Mouse (Mus musculus): ENCODE measurements around the gene Akr1c18. TPM values are rescaled to one million over a fixed set of nuclear protein-coding genes. Genes with fewer than 3 reads are reported as not detected.

Gene Akr1c18
- total and polyA plus RNA-seq, 2 experiments from 2014 or later: not detected

DNA sequence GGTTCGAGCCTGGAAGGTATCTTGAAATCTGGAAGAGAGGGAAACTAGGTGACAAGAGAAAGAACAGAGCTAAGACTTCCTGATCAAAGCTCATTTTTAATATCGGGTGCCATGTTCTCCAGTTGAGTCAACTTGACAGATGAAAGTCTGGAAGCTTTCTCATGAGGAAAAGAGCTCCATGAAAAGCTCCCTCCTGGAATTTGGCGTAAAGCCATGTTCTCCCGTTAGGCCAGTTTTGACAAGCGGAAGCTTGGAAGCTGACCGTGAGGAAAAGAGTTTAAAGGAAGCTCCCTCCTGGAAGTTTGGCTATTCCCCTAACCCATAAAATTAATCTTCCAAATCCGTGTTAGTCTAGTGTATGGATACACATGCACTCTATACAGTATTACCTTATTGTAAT lies 27.3 kb downstream of the Akr1c18 start:
- Histone ChIP-seq H3K9ac (replicated peaks; ENCODE audit: low read length, poor library complexity, severe bottlenecking) (no peak overlapping the region), H3K9me3 (ENCODE audit: low read length) (no peaks in the 10 kb centered on the region), H3K4me1 (ENCODE audit: insufficient read depth, low read length) (no peaks in the 10 kb centered on the region), H3K36me3 (ENCODE audit: insufficient read depth, low read length) (no peaks in the 10 kb centered on the region), H3K27me3 (ENCODE audit: insufficient read depth, low read length) (no peaks in the 10 kb centered on the region), H3K4me2 (ENCODE audit: low read depth, low read length, poor library complexity, severe bottlenecking) (no peak overlapping the region), H3K27ac (ENCODE audit: low read depth, low read length) (no peak overlapping the region), H3K4me3 (ENCODE audit: low read depth, low read length) (no peak overlapping the region)
- WGBS: 84% methylated on average over 7 of the region's 7 CpGs
- ATAC-seq (ENCODE audit: low FRiP score): no peak
- DNase-seq (ENCODE audit: low spot score): peak; percentile 1
- TF ChIP-seq CTCF (IDR thresholded peaks at IDR 0.05): no peak

DNA sequence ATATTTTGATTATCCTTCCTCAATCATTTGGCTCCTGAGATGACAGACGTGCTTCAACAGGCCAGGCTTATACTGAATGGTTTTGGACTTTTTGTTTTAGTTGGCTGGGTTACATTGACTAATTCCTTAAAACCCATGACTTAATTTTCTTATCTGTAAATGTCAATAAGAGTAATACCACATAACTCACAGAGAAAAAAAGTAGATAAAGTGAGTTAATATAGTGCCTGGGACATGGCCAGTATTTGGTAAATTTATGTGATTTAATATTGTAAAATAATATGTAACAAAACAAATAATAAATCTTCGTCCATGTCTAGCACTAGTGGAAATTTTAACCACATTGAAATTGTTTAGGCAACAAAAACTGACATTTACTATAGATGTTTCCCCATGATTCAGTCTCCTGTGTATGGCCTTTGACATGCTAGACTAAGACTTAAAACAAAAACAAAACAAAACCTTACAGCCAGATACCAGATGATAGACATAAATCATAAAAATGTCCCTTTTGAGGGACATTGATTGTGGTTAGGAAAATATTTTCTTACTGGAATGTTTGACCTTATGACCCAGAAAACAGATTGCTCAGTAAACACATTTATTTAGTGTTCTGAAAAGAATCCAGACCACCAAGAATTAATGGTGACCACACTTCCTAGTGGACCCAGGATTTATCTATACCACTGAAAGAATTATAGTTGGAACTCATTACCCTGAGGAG lies 31.1 kb downstream of the Akr1c18 start:
- TF ChIP-seq CTCF (IDR thresholded peaks at IDR 0.05): no peak
- DNase-seq (ENCODE audit: low spot score) (no peak), ATAC-seq (ENCODE audit: low FRiP score) (no peak)
- no peaks in the 10 kb centered on the region for H3K4me1 ChIP-seq (ENCODE audit: insufficient read depth, low read length)
- H3K9ac ChIP-seq (replicated peaks; ENCODE audit: low read length, poor library complexity, severe bottlenecking): no peak overlapping the region
- no peak overlapping the region for H3K27ac ChIP-seq (ENCODE audit: low read depth, low read length)
- H3K27me3 ChIP-seq (ENCODE audit: insufficient read depth, low read length): no peaks in the 10 kb centered on the region
- H3K4me3 ChIP-seq (ENCODE audit: low read depth, low read length): no peak overlapping the region
- no peaks in the 10 kb centered on the region for H3K9me3 ChIP-seq (ENCODE audit: low read length)
- WGBS: 77% methylated on average over 2 of the region's 2 CpGs
- no peaks in the 10 kb centered on the region for H3K36me3 ChIP-seq (ENCODE audit: insufficient read depth, low read length)
- H3K4me2 ChIP-seq (ENCODE audit: low read depth, low read length, poor library complexity, severe bottlenecking): no peak overlapping the region

- Histone ChIP-seq H3K4me2 (ENCODE audit: low read depth, low read length, poor library complexity, severe bottlenecking) (no peak overlapping the region), H3K4me1 (ENCODE audit: insufficient read depth, low read length) (no peaks in the 10 kb centered on the region), H3K27ac (ENCODE audit: low read depth, low read length) (no peak overlapping the region), H3K27me3 (ENCODE audit: insufficient read depth, low read length) (no peaks in the 10 kb centered on the region), H3K4me3 (ENCODE audit: low read depth, low read length) (no peak overlapping the region), H3K36me3 (ENCODE audit: insufficient read depth, low read length) (no peaks in the 10 kb centered on the region), H3K9me3 (ENCODE audit: low read length) (no peaks in the 10 kb centered on the region), H3K9ac (replicated peaks; ENCODE audit: low read length, poor library complexity, severe bottlenecking) (no peak overlapping the region)
- peak; percentile 83 for TF ChIP-seq CTCF (IDR thresholded peaks at IDR 0.05)
- ATAC-seq (ENCODE audit: low FRiP score) (peak; percentile 78), DNase-seq (ENCODE audit: low spot score) (peak; percentile 76)
- WGBS: 30% methylated on average over 6 of the region's 6 CpGs
Observed at GRCm38 (mm10) chr13:4110281-4111188, 39.9 kb downstream of the Akr1c18 start.

DNA sequence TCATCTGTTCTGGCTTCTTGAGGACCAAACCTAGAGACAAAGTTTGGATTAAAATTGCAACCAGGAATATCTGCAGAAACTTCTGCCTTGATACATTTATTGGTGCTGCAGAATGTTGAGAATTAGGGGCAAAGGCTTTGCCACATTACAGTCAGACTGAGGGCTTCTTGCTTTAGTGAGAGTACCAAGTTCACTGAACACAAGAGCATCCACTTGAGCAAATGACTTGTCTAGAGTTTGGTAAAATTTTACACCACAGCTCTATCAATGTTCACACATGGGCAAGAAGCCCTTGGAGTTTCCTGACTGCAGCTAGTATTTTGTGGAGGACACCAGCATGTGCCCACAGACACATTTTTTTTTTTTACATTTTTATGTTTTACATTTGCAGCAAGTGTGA lies 47.7 kb downstream of the Akr1c18 start:
- no peak overlapping the region for H3K27ac ChIP-seq (ENCODE audit: low read depth, low read length)
- H3K4me1 ChIP-seq (ENCODE audit: insufficient read depth, low read length): no peaks in the 10 kb centered on the region
- H3K4me2 ChIP-seq (ENCODE audit: low read depth, low read length, poor library complexity, severe bottlenecking): no peak overlapping the region
- no peaks in the 10 kb centered on the region for H3K9me3 ChIP-seq (ENCODE audit: low read length)
- no peaks in the 10 kb centered on the region for H3K36me3 ChIP-seq (ENCODE audit: insufficient read depth, low read length)
- no peaks in the 10 kb centered on the region for H3K27me3 ChIP-seq (ENCODE audit: insufficient read depth, low read length)
- DNase-seq (ENCODE audit: low spot score) (no peak), ATAC-seq (ENCODE audit: low FRiP score) (no peak)
- no peak overlapping the region for H3K4me3 ChIP-seq (ENCODE audit: low read depth, low read length)
- no peak overlapping the region for H3K9ac ChIP-seq (replicated peaks; ENCODE audit: low read length, poor library complexity, severe bottlenecking)
- no peak for TF ChIP-seq CTCF (IDR thresholded peaks at IDR 0.05)

- no peak for DNase-seq (ENCODE audit: low spot score)
- H3K4me3 ChIP-seq (ENCODE audit: low read depth, low read length): no peak overlapping the region
- no peaks in the 10 kb centered on the region for H3K36me3 ChIP-seq (ENCODE audit: insufficient read depth, low read length)
- no peak overlapping the region for H3K4me2 ChIP-seq (ENCODE audit: low read depth, low read length, poor library complexity, severe bottlenecking)
- H3K27ac ChIP-seq (ENCODE audit: low read depth, low read length): no peak overlapping the region
- no peaks in the 10 kb centered on the region for H3K27me3 ChIP-seq (ENCODE audit: insufficient read depth, low read length)
- no peak overlapping the region for H3K9ac ChIP-seq (replicated peaks; ENCODE audit: low read length, poor library complexity, severe bottlenecking)
- H3K9me3 ChIP-seq (ENCODE audit: low read length): no peaks in the 10 kb centered on the region
- no peaks in the 10 kb centered on the region for H3K4me1 ChIP-seq (ENCODE audit: insufficient read depth, low read length)
- ATAC-seq (ENCODE audit: low FRiP score): no peak
- no peak for TF ChIP-seq CTCF (IDR thresholded peaks at IDR 0.05)
Observed at GRCm38 (mm10) chr13:4101691-4102090, 48.8 kb downstream of the Akr1c18 start.

Other genes with a start within 250 kb of the Akr1c18 start
- 16.7 and 17.7 TPM in 2 replicates for gene Net1, start 232.4 kb downstream of the Akr1c18 start, total RNA-seq (2014; rRNA removed)
- gene Net1, start 232.4 kb downstream of the Akr1c18 start, polyA plus RNA-seq (2015; fragmentation: Nextera tagmentation; extraction: Ambion mirVana): 12.3 and 14.3 TPM in 2 replicates
- gene Tubal3, start 232.4 kb downstream of the Akr1c18 start, total RNA-seq (2014; rRNA removed): not detected in 2 replicates
- gene Tubal3, start 232.4 kb downstream of the Akr1c18 start, polyA plus RNA-seq (2015; fragmentation: Nextera tagmentation; extraction: Ambion mirVana): not detected in 2 replicates
- 0.14 and 0.71 TPM in 2 replicates for gene Ucn3, start 205.3 kb downstream of the Akr1c18 start, total RNA-seq (2014; rRNA removed)
- gene Ucn3, start 205.3 kb downstream of the Akr1c18 start, polyA plus RNA-seq (2015; fragmentation: Nextera tagmentation; extraction: Ambion mirVana): 0.27 and 0.29 TPM in 2 replicates
- 0.66 and 1.5 TPM in 2 replicates for gene Akr1c14, start 101.6 kb downstream of the Akr1c18 start, total RNA-seq (2014; rRNA removed)
- gene Akr1c14, start 101.6 kb downstream of the Akr1c18 start, polyA plus RNA-seq (2015; fragmentation: Nextera tagmentation; extraction: Ambion mirVana): 1.1 and 1.2 TPM in 2 replicates
- gene Akr1c13, start 40.5 kb upstream of the Akr1c18 start, total RNA-seq (2014; rRNA removed): 1.8 TPM in 1 of 2 replicates, not detected in the other
- 1.1 and 1.5 TPM in 2 replicates for gene Akr1c13, start 40.5 kb upstream of the Akr1c18 start, polyA plus RNA-seq (2015; fragmentation: Nextera tagmentation; extraction: Ambion mirVana)
- 3.6 and 5.2 TPM in 2 replicates for gene Akr1c19, start 78.0 kb upstream of the Akr1c18 start, total RNA-seq (2014; rRNA removed)
- gene Akr1c19, start 78.0 kb upstream of the Akr1c18 start, polyA plus RNA-seq (2015; fragmentation: Nextera tagmentation; extraction: Ambion mirVana): 7.6 TPM in 2 replicates
- gene Akr1c12, start 128.8 kb upstream of the Akr1c18 start, total RNA-seq (2014; rRNA removed): not detected in 2 replicates
- 0.17 and 0.29 TPM in 2 replicates for gene Akr1c12, start 128.8 kb upstream of the Akr1c18 start, polyA plus RNA-seq (2015; fragmentation: Nextera tagmentation; extraction: Ambion mirVana)